Mouse (Mus musculus) intestine, postnatal 0 days (tissue): ENCODE results near the gene Yipf1. TPM values are rescaled to one million over a fixed set of nuclear protein-coding genes. Genes with fewer than 3 reads are reported as not detected.
A peak's percentile ranks its signal among the peaks of the same experiment; 100 is the strongest.

Experiments
- ATAC-seq: fragments of 200-750 bp; cut with Nextera tagmentation; 2 replicates; pipeline ENCODE4 v1.8.0; 2017; ENCODE audit warnings: mild to moderate bottlenecking, moderate TSS enrichment, moderate library complexity
- H3K27ac ChIP-seq: fragments of 300-500 bp; sonication (generic); 2 replicates; pipeline ENCODE4 v1.5.1; 2014; ENCODE audit warnings: mild to moderate bottlenecking, low read depth, low read length, moderate library complexity
- H3K27me3 ChIP-seq: fragments of 300-500 bp; sonication (generic); replicated peaks from 2 replicates; pipeline ENCODE4 v1.6.1; 2014; ENCODE audit warnings: low read length, mixed read lengths; ENCODE audit not compliant: control insufficient read depth, insufficient read depth
- H3K36me3 ChIP-seq: fragments of 300-500 bp; sonication (generic); 2 replicates; pipeline ENCODE4 v1.6.1; 2014; ENCODE audit warnings: mild to moderate bottlenecking, moderate library complexity; ENCODE audit not compliant: control insufficient read depth, insufficient read depth
- H3K4me1 ChIP-seq: fragments of 300-500 bp; sonication (generic); replicated peaks from 2 replicates; pipeline ENCODE4 v1.6.1; 2014; ENCODE audit warnings: antibody characterized with exemption, low read length, mixed read lengths; ENCODE audit not compliant: control insufficient read depth, insufficient read depth
- H3K4me2 ChIP-seq: fragments of 300-500 bp; sonication (generic); replicated peaks from 2 replicates; pipeline ENCODE4 v1.6.1; 2014; ENCODE audit warnings: low read depth, mild to moderate bottlenecking, moderate library complexity
- H3K4me3 ChIP-seq: fragments of 300-500 bp; sonication (generic); 2 replicates; pipeline ENCODE4 v1.5.1; 2014; ENCODE audit warnings: low read depth, low read length
- H3K9ac ChIP-seq: fragments of 300-500 bp; sonication (generic); 2 replicates; pipeline ENCODE4 v1.6.1; 2014; ENCODE audit warnings: mild to moderate bottlenecking, low read depth, low read length
- H3K9me3 ChIP-seq: fragments of 300-500 bp; sonication (generic); 2 replicates; pipeline ENCODE4 v1.6.1; 2016; ENCODE audit warnings: mixed run types; ENCODE audit not compliant: control insufficient read depth
- CTCF ChIP-seq: sonication (generic); IDR thresholded peaks from 2 replicates; pipeline ENCODE4 v1.5.1; 2016; ENCODE audit warnings: low read depth, mild to moderate bottlenecking, control low read depth, antibody characterized with exemption, moderate library complexity
- WGBS: fragments of 180-500 bp; shearing (Covaris S2); extraction: QIAGEN DNeasy Blood & Tissue Kit; methylation state at CpG from one replicate; pipeline ENCODE4 v1.1.7; 2014; 5-methylcytosine and 5-hydroxymethylcytosine counted together
- polyA plus RNA-seq: library from polyadenylated mRNA; unstranded; fragments of >200 nt; fragmentation: Nextera tagmentation; extraction: Ambion mirVana; gene quantifications from 2 replicates; pipeline ENCODE4 v1.2.1, GENCODE M21; 2015

Gene Yipf1
- polyA plus RNA-seq, 1 experiment from 2014 or later, result 127 TPM

- H3K9me3 ChIP-seq, result no peaks in the 10 kb centered on the region
- no peak overlapping the region for H3K9ac ChIP-seq
- H3K36me3 ChIP-seq, result peaks cover 37% of the 10 kb centered on the region
- WGBS, result 63% methylated on average over 2 of the region's 2 CpGs
- no peak overlapping the region for H3K27ac ChIP-seq
- no peak overlapping the region for H3K4me3 ChIP-seq
- H3K27me3 ChIP-seq, result no peaks in the 10 kb centered on the region
- H3K4me2 ChIP-seq, result no peak overlapping the region
- no peak for ATAC-seq
- 0 out of 2 replicates have a peak, but pooled peaks cover 5% of the 10 kb centered on the region for H3K4me1 ChIP-seq
- TF ChIP-seq CTCF, result peak; percentile 41
Measured at GRCm38 (mm10) chr4:107372304-107372703, 58.1 kb downstream of the Yipf1 start.

- WGBS, result 61% methylated on average over 4 of the region's 4 CpGs
- no peaks in the 10 kb centered on the region for H3K4me1 ChIP-seq
- H3K4me3 ChIP-seq, result no peak overlapping the region
- TF ChIP-seq CTCF, result no peak
- no peaks in the 10 kb centered on the region for H3K27me3 ChIP-seq
- H3K36me3 ChIP-seq, result peaks cover 37% of the 10 kb centered on the region
- no peak for ATAC-seq
- H3K27ac ChIP-seq, result no peak overlapping the region
- H3K9ac ChIP-seq, result no peak overlapping the region
- H3K9me3 ChIP-seq, result no peaks in the 10 kb centered on the region
- H3K4me2 ChIP-seq, result no peak overlapping the region
Measured at GRCm38 (mm10) chr4:107374677-107375076, 60.5 kb downstream of the Yipf1 start.

- H3K4me2 ChIP-seq, result no peak overlapping the region
- no peaks in the 10 kb centered on the region for H3K4me1 ChIP-seq
- WGBS, result 58% methylated on average over 6 of the region's 6 CpGs
- H3K36me3 ChIP-seq, result peaks cover 35% of the 10 kb centered on the region
- no peak overlapping the region for H3K27ac ChIP-seq
- no peak for TF ChIP-seq CTCF
- no peaks in the 10 kb centered on the region for H3K9me3 ChIP-seq
- H3K9ac ChIP-seq, result no peak overlapping the region
- no peak overlapping the region for H3K4me3 ChIP-seq
- ATAC-seq, result peak; percentile 97
- H3K27me3 ChIP-seq, result no peaks in the 10 kb centered on the region
Measured at GRCm38 (mm10) chr4:107378954-107379353, 64.8 kb downstream of the Yipf1 start.

- Histone ChIP-seq H3K9me3 (no peaks in the 10 kb centered on the region), H3K36me3 (peaks cover 29% of the 10 kb centered on the region), H3K4me2 (no peak overlapping the region), H3K4me3 (no peak overlapping the region), H3K4me1 (no peaks in the 10 kb centered on the region), H3K27me3 (no peaks in the 10 kb centered on the region), H3K27ac (no peak overlapping the region), H3K9ac (no peak overlapping the region)
- WGBS, result 76% methylated on average over 7 of the region's 7 CpGs
- TF ChIP-seq CTCF, result no peak
- no peak for ATAC-seq
Measured at GRCm38 (mm10) chr4:107380871-107381270, 66.7 kb downstream of the Yipf1 start.

- no peak for ATAC-seq
- no peak for TF ChIP-seq CTCF
- Histone ChIP-seq H3K4me3 (no peak overlapping the region), H3K4me2 (no peak overlapping the region), H3K9me3 (no peaks in the 10 kb centered on the region), H3K27me3 (no peaks in the 10 kb centered on the region), H3K36me3 (peaks cover 47% of the 10 kb centered on the region), H3K9ac (no peak overlapping the region), H3K4me1 (no peaks in the 10 kb centered on the region), H3K27ac (no peak overlapping the region)
- WGBS, result 98% methylated on average over 4 of the region's 4 CpGs
Measured at GRCm38 (mm10) chr4:107387038-107387437, 72.9 kb downstream of the Yipf1 start.

GRCm38 (mm10) chr4:107387465-107387864, 73.3 kb downstream of the Yipf1 start:
- WGBS, result 92% methylated on average over 8 of the region's 8 CpGs
- no peak overlapping the region for H3K4me3 ChIP-seq

GRCm38 (mm10) chr4:107388291-107388690, 74.1 kb downstream of the Yipf1 start:
- H3K36me3 ChIP-seq, result peaks cover 45% of the 10 kb centered on the region
- H3K4me2 ChIP-seq, result no peak overlapping the region
- H3K9me3 ChIP-seq, result no peaks in the 10 kb centered on the region

More at GRCm38 (mm10) chr4:107387465-107387864, 73.3 kb downstream of the Yipf1 start:
- Histone ChIP-seq H3K4me1 (no peaks in the 10 kb centered on the region), H3K9me3 (no peaks in the 10 kb centered on the region), H3K36me3 (peaks cover 47% of the 10 kb centered on the region), H3K4me2 (no peak overlapping the region), H3K27ac (no peak overlapping the region), H3K27me3 (no peaks in the 10 kb centered on the region), H3K9ac (no peak overlapping the region)
- TF ChIP-seq CTCF, result no peak
- no peak for ATAC-seq

More at GRCm38 (mm10) chr4:107388291-107388690, 74.1 kb downstream of the Yipf1 start:
- no peak overlapping the region for H3K4me3 ChIP-seq
- no peaks in the 10 kb centered on the region for H3K4me1 ChIP-seq
- ATAC-seq, result no peak
- WGBS, result 91% methylated on average over 2 of the region's 2 CpGs
- TF ChIP-seq CTCF, result no peak
- H3K27ac ChIP-seq, result no peak overlapping the region
- no peaks in the 10 kb centered on the region for H3K27me3 ChIP-seq
- H3K9ac ChIP-seq, result no peak overlapping the region
